Mouse (Mus musculus): ENCODE results near the gene Wdr27.

DNA sequence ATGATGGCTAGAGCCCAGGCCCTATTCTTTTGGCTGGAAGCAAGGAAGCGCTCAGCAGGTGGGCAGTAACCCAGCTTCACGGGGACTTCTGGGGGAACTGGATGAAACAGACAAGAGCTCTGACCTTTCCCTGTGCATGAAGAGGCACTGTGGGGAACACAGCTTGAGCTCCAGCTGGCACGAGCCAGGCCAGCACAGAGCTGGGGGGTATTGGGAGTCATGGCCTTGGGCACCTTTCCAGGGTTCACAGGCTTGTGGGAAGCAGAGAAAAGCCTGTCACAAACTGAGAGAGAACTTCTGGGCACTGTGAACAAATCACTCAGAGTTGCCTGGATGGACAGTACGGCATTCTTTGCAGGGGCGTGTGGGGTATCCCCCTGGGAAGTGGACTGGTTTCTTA lies 118.0 kb downstream of the Wdr27 start:
- no peak for TF ChIP-seq CTCF (IDR thresholded peaks at IDR 0.05; ENCODE audit: low read depth, low read length)
- TF ChIP-seq TAL1 (conservative IDR thresholded peaks at IDR 0.05; ENCODE audit: low read depth, low read length), result no peak
- TF ChIP-seq GATA2 (IDR thresholded peaks at IDR 0.05; ENCODE audit: borderline replicate concordance, low read depth, low read length), result no peak
